Mouse (Mus musculus) yolk sac, embryonic 10.5 days (tissue): Measurements from ENCODE around the gene Fam241a.

Experiments
- DNase-seq: peaks from one replicate; pipeline ENCODE4 v3.0.0-alpha.2; 2017; ENCODE audit warnings: low spot score

Fam241a gene

DNA sequence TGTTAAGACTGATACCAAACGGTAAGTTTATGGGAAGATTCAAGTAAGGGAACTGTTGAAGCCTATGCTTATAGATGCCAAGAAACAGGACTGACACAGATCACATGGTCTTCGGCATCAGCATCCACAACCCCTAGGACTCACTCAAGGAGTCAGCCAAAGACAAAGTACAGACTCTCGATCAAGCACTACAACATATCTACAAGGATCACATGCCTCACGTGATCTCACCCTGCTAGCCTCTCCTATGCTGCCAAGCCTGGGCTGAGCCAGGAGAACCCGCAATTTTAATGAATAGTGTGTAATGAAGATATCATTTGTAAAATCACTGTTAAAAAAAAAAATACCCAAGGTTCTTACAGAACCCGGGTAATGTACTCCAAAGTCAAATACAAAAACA, 60.5 kb downstream of the Fam241a start:
- peak; percentile 44 for DNase-seq

DNA sequence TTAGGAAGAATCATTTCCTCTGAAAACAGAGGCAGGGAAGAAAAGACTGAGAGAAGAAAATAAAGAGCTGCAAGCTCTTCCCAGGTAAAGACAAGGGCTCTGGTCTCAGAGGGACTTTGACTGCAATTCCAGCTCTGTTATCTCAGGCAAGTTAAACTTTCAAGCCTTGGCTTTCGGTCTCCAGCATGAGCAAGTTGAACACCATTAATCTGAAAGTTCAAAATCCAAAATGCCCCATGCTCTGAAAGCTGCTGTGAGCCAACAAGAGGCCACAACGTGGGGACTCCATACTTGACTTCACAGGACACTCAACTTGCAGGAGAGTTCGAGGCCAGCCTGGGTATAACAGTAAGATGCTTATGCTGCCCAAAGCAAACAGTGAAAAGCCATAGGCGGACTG, 62.1 kb downstream of the Fam241a start:
- DNase-seq = peak; percentile 62

DNA sequence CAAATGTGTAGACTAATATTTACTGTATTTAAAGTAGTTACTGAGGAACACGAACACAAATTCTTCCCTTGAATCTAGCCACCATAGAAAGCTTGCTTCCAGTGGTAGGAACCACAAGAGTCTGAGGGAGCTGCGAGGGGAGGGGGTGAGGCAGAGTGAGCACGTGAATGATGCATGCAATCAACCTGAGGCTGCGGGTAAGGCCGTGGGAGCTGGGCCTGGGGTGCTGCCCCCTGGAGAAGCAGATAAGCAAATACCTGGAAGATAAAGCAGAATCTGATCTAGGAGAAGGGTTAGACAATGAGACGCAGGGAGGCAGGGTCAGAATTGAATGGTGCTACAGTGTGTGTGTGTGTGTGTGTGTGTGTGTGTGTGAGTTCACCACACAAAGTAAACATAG, 65.0 kb downstream of the Fam241a start:
- peak; percentile 45 for DNase-seq

DNA sequence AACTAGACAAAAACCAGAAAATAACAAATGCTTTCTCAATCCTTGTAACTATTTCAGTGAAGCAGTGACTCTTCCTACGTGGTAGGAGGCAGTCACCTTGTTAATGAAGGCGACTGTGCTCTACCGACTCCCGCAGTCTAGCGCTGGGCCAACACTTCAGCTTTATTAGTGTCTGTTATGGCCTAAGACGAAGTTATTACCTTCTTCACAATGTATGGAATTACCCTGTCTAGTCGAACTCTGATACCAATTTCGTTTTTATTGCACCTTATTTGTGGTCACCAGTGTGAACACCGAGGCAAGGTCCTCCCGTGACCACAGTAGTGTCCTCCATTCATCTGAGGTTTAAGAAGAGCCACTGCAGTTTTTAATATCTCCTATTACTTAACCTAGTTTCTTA, 65.9 kb downstream of the Fam241a start:
- no peak for DNase-seq

DNA sequence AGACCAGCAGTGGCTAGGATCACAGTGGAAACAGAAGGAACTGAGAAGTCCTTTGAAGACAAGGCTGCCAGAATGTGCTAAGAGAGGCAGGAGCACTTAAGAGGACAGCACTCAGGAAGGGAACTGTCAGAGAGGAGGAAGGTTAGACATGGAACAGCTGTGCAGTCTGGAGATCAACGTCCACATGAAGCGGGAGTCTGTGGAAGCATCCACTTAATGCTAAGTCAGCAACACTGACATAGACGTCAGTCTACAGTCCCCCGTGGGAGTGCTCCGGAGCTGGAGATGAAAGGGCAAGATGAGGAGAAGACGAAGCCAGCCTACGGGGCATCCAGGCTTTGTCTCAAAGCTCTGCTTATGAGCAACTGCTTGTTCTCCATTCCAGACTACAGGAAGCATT, 69.0 kb downstream of the Fam241a start:
- no peak for DNase-seq

DNA sequence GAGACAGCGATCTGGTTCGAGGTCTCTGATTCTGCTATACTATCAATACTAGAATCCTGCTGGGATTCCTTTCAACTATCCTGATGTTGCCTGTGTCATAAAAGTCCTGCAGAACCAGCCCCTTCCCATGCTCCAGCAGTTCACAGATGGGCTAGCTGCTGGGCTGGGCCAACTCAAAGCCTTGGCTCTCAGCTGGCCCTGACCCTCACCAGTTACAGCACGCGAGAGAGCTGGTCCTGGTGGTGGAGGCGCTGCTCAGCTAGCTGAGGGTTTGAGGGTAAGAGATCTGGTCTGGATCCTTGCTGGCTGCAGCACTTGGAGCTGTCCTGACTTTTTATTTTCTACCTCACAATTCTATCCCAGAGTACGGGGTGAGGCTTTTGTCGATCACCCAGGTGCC, 69.6 kb downstream of the Fam241a start:
- DNase-seq = no peak

DNA sequence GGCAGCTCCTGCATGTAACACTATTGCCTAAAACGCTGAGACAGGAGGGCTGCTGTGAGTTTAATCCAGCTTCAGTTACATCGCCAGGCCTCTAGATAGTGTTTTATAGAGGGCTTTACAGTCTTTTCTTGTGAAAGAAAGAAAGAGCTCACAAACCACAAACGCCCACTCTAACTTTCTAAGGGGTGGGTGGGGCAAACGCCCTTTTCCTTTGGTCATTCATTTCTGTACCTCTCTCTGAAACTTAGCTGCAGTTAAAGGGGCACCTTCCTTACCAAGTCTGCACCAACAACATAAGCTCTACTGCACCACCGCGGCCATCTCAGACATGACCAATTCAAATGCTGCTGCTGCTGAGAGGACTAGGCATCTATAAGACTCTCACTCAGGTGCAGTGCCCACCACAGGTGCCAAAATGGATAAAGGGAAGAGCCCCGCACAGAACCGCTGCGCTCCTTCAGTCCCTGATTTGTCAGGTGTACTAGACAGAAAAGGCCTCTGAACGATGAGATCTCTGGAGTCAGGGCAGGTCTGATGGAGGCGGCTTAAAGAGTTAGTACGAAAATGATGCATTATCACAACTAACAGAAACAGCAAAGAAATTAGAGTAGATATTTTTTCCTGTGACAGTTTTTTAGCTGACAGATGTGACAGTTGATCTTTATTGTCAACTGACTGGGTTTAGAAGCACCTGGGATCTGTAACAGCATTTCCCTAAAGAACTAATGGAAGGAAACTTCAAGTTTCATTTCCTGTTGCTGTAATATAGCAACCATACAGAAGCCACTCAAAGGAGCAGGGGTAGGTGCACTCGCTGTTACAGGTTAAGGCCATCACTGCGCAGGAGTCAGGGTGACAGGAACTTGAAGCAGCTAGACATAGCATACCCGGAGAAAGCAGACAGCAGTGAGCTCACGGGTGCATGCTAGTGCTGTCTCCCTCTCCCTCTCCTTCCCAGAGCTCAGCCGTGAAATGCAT, 71.9 kb downstream of the Fam241a start:
- no peak for DNase-seq

DNA sequence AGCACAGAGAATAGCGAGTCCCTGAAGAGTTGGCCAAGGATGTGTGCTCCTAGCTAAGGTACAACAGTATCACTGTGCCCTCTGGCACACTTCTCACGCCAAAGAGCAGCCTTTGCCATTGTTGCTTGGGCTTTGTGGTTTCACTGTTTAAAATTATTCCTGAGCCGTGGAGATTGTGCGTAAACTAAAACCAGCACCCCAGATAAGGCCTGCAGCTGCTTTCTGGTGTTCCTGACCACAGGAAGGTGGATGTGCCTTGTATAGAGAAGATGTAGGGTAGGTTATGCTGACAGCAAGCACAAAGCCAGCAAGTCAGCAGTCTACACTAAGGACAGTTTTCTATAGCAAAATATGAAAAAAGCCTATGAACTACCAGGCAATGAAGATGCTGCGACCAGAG, 74.9 kb downstream of the Fam241a start:
- no peak for DNase-seq

DNA sequence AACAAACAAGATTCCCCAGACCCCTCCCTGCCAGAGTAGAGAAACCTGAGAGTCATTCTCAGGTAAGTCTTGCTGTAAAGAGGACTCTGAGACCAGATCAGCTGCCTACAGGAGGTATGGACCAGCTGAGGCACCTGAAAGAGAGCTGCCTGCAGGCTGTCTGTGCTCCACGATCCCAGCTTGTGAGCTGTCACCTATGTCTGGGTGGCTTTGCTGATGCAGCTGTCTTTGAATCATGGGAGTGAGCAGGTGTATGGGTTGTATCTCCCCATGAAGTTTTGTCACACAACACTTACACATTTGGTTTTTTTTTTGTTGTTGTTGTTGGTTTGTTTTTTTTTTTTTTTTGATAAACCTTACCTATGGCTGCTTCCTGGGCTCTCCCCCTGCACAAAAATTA, 75.7 kb downstream of the Fam241a start:
- no peak for DNase-seq
